Comparison of ENCODE assay signal across 14 mouse cellular contexts in the genomic region with DNA sequence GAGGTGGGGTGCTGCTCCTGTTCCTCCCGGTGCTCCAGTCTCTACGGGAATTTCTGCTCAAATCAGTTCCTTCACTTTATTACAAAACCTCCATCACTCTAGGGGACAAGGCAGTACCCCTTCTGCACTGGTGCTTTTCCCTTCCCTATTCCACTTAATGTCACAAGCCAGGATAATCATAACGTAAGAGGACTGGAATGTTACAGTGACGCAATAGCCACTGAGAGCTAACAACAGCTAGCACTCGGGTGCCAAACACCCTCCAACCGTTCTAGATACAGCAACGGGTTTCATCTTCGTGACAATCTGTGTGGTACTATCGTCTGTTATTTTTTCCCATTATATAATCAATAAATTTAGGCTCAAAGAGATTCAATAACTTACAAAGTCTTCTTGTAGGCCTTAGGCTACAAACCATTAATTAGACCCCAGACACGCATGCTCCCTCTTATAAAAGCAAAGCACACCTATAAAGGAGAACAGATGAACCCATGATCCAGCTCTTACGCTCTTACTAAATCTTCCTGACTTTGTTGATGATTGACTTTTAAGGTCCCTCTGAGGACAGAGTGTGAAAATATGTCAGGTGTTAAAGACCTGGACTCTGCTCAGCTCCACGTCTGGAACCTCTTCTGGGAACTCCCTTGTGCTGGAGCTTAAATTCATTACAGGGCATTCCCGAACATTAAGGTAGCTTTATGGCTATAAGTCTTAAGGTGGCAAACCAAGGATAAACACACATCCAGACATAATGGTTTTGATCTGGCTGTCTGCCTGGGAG.
DNase-seq lines count a peak whose midpoint lies in the region; ATAC-seq and TF ChIP-seq lines count a peak whose summit lies in the region.
"Had no signal": no experiment of that assay in that cellular context is flagged by ENCODE, and none has a peak within 500 bp of the region (broad histone marks: within the 10 kb centered on the region; RNA-seq: fewer than 3 reads in every experiment).

No protein-coding gene starts in this region.

- H3K79me2 ChIP-seq in C2C12 (ENCODE audit: control insufficient read depth, insufficient read depth), result no peaks in the 10 kb centered on the region

- H3K4me1 ChIP-seq in kidney, postnatal 0 days (replicated peaks; ENCODE audit: insufficient read depth, low read length), result no peaks in the 10 kb centered on the region
- H3K4me1 ChIP-seq in forebrain, postnatal 0 days (ENCODE audit: insufficient read depth), result no peaks in the 10 kb centered on the region
- H3K4me1 ChIP-seq: forebrain, embryonic 10.5 days had no signal

- H3K9ac ChIP-seq in kidney, postnatal 0 days (ENCODE audit: low read depth, low read length), result no peak overlapping the region
- H3K9ac ChIP-seq in forebrain, postnatal 0 days, result no peak overlapping the region

- H3K36me3 ChIP-seq in C2C12 (ENCODE audit: control insufficient read depth, insufficient read depth), result no peaks in the 10 kb centered on the region
- no peaks in the 10 kb centered on the region for H3K36me3 ChIP-seq in kidney, postnatal 0 days (ENCODE audit: insufficient read depth, low read length)
- no peaks in the 10 kb centered on the region for H3K36me3 ChIP-seq in forebrain, postnatal 0 days (ENCODE audit: insufficient read depth)
- H3K36me3 ChIP-seq: forebrain, embryonic 10.5 days had no signal

- no peak overlapping the region for H3ac ChIP-seq in C2C12 (ENCODE audit: control insufficient read depth, insufficient read length, low read depth)

- H3K4me2 ChIP-seq in kidney, postnatal 0 days (ENCODE audit: low read length), result no peak overlapping the region
- no peak overlapping the region for H3K4me2 ChIP-seq in forebrain, postnatal 0 days (ENCODE audit: low read depth)

- DNase-seq in kidney, adult 11 months, result peak; percentile 61
- no peak for DNase-seq in kidney, postnatal 10 days
- peak; percentile 19 for DNase-seq in kidney, postnatal 0 days (ENCODE audit: low spot score)
- peak; percentile 15 for DNase-seq in lung, postnatal 14 days
- DNase-seq in forebrain, postnatal 0 days, result no peak
- DNase-seq: cerebellum, postnatal 36 days; retina, postnatal 1 day; spleen, adult 18-20 months; thymus, postnatal 36 days had no signal

- WGBS in kidney, postnatal 0 days, result 77% methylated on average over 13 of the region's 13 CpGs
- WGBS in forebrain, postnatal 0 days, result 94% methylated on average over 13 of the region's 13 CpGs

- 0 out of 2 replicates have a peak, but pooled peaks have one; percentile 72 for ATAC-seq in kidney, postnatal 0 days (replicated peaks; ENCODE audit: low FRiP score, low read depth)
- ATAC-seq in erythroid progenitor cell, adult 5-6 weeks (replicated peaks; ENCODE audit: low FRiP score, poor library complexity, severe bottlenecking), result no peak
- ATAC-seq in forebrain, postnatal 0 days, result no peak

- no peaks in the 10 kb centered on the region for H3K9me3 ChIP-seq in kidney, postnatal 0 days (replicated peaks; ENCODE audit: low read length)
- no peaks in the 10 kb centered on the region for H3K9me3 ChIP-seq in forebrain, postnatal 0 days (ENCODE audit: low read length)
- H3K9me3 ChIP-seq: forebrain, embryonic 10.5 days had no signal

- no peak for TF ChIP-seq CTCF in C2C12 (IDR thresholded peaks at IDR 0.05; ENCODE audit: control insufficient read depth, insufficient read depth, insufficient read length)
- TF ChIP-seq CTCF in kidney, postnatal 0 days (IDR thresholded peaks at IDR 0.05; ENCODE audit: low read depth), result no peak
- TF ChIP-seq CTCF in forebrain, postnatal 0 days (IDR thresholded peaks at IDR 0.05; ENCODE audit: low read depth), result no peak

- no peaks in the 10 kb centered on the region for H3K27me3 ChIP-seq in C2C12 (ENCODE audit: control insufficient read depth, insufficient read depth, insufficient read length)
- H3K27me3 ChIP-seq in kidney, postnatal 0 days (ENCODE audit: insufficient read depth, low read length), result no peaks in the 10 kb centered on the region
- no peaks in the 10 kb centered on the region for H3K27me3 ChIP-seq in forebrain, postnatal 0 days (ENCODE audit: insufficient read depth, low read length)

- H3K27ac ChIP-seq in kidney, postnatal 0 days, result no peak overlapping the region
- no peak overlapping the region for H3K27ac ChIP-seq in forebrain, postnatal 0 days (ENCODE audit: low read depth, low read length)
- H3K27ac ChIP-seq: forebrain, embryonic 10.5 days; heart, adult 2 months; stomach, postnatal 0 days had no signal

- H3K4me3 ChIP-seq in C2C12 (ENCODE audit: insufficient read depth, poor library complexity, severe bottlenecking), result no peak overlapping the region
- H3K4me3 ChIP-seq in kidney, postnatal 0 days (replicated peaks; ENCODE audit: low read depth, low read length), result no peak overlapping the region
- H3K4me3 ChIP-seq in forebrain, postnatal 0 days (ENCODE audit: low read depth, low read length), result no peak overlapping the region
- H3K4me3 ChIP-seq: forebrain, embryonic 10.5 days; heart, adult 2 months had no signal

- H3K79me3 ChIP-seq in C2C12 (ENCODE audit: low read depth), result no peaks in the 10 kb centered on the region

TF ChIP-seq in C2C12, 6 proteins besides CTCF, POLR2A, EP300 and RAD21:
- no peak for TF ChIP-seq MYOD1 (IDR thresholded peaks at IDR 0.05; ENCODE audit: control insufficient read depth, insufficient read length, low read depth)
- peak; percentile 74 for TF ChIP-seq CEBPB (IDR thresholded peaks at IDR 0.05; ENCODE audit: low read depth)
- TF ChIP-seq MAX (IDR thresholded peaks at IDR 0.05), result no peak

Comparison
In these comparisons a context has a peak if more than half of its experiments do, and no peak if none do; other contexts are left out.
1. DNase-seq: peak in kidney, adult 11 months (single experiment), kidney, postnatal 0 days (single experiment) and lung, postnatal 14 days (single experiment); none in kidney, postnatal 10 days (single experiment) and forebrain, postnatal 0 days (single experiment).